Mouse (Mus musculus) CH12.LX (cell line): ENCODE measurements at regions not wholly inside any gene's neighbourhood (a gene's known extent, or its start where the extent isn't known, plus 50 kb on each side); places are given as distances from the start of the nearest gene placed in this dataset.

Experiments used
- DNase-seq: peaks from one replicate; pipeline ENCODE4 v3.0.0-alpha.2; 2013; ENCODE audit errors: extremely low read depth
- H3K27ac ChIP-seq: 2 replicates; pipeline ENCODE4 v1.5.1; 2012; ENCODE audit warnings: low read depth, mild to moderate bottlenecking, control low read depth, moderate library complexity; ENCODE audit not compliant: insufficient read depth
- H3K27me3 ChIP-seq: replicated peaks from 2 replicates; pipeline ENCODE3; 2012; ENCODE audit warnings: inconsistent platforms
- H3K36me3 ChIP-seq, 2 experiments: replicated peaks in 1 of 2; 2 replicates each; pipeline versions ENCODE3 to v1.6.1; 2012; ENCODE audit warnings: inconsistent platforms in 1 of 2, low read length in 1 of 2, mild to moderate bottlenecking in 1 of 2, mixed read lengths in 1 of 2, moderate library complexity in 1 of 2; ENCODE audit not compliant: control insufficient read depth in 1 of 2, insufficient read depth in 1 of 2
- H3K4me1 ChIP-seq, 2 experiments: 2 replicates each; pipeline ENCODE4 v1.6.1; 2012; ENCODE audit warnings: inconsistent platforms in 1 of 2, moderate library complexity in 1 of 2; ENCODE audit not compliant: insufficient read depth in 2 of 2, control insufficient read depth in 1 of 2
- H3K4me2 ChIP-seq: 2 replicates; pipeline ENCODE4 v1.6.1; 2012; ENCODE audit warnings: low read depth, mild to moderate bottlenecking, control low read depth; ENCODE audit not compliant: poor library complexity, insufficient read depth, severe bottlenecking
- H3K4me3 ChIP-seq, 3 experiments: fragments of 150-350 bp in 1 of 3; sonication (generic) in 1 of 3; replicated peaks in 1 of 3; 2 replicates each; pipeline versions ENCODE3 to v1.5.1; 2011 to 2012; ENCODE audit warnings: low read depth in 2 of 3, low read length in 2 of 3, mild to moderate bottlenecking in 2 of 3, moderate library complexity in 2 of 3, control low read depth in 1 of 3, improper control_type of control experiment in 1 of 3, inconsistent platforms in 1 of 3, mixed read lengths in 1 of 3; ENCODE audit not compliant: poor library complexity in 1 of 3
- H3K79me2 ChIP-seq: replicated peaks from 2 replicates; pipeline ENCODE4 v1.6.1; 2012; ENCODE audit warnings: mild to moderate bottlenecking, moderate library complexity; ENCODE audit not compliant: control insufficient read depth, poor library complexity, insufficient read depth, severe bottlenecking; ENCODE audit errors: extremely low read depth
- H3K9ac ChIP-seq: 2 replicates; pipeline ENCODE4 v1.6.1; 2012; ENCODE audit warnings: low read depth, mild to moderate bottlenecking, control low read depth, moderate library complexity; ENCODE audit not compliant: insufficient read depth
- H3K9me3 ChIP-seq: replicated peaks from 2 replicates; pipeline ENCODE3; 2012; ENCODE audit warnings: low read length, inconsistent platforms, mixed read lengths
- E2F4 ChIP-seq: IDR thresholded peaks from 2 replicates; pipeline ENCODE4 v1.6.1; 2011; ENCODE audit warnings: low read depth, low read length, improper control_type of control experiment; ENCODE audit not compliant: insufficient replicate concordance
- ELF1 ChIP-seq: IDR thresholded peaks from 2 replicates; pipeline ENCODE4 v1.6.1; 2014; ENCODE audit warnings: low read depth, mild to moderate bottlenecking, inconsistent platforms, low read length, improper control_type of control experiment
- IRF4 ChIP-seq: IDR thresholded peaks from 2 replicates; pipeline ENCODE4 v1.6.1; 2014; ENCODE audit warnings: low read depth, mild to moderate bottlenecking, inconsistent platforms, low read length, improper control_type of control experiment
- JUN ChIP-seq: IDR thresholded peaks from 2 replicates; pipeline ENCODE4 v1.6.1; 2011; ENCODE audit warnings: low read depth, mild to moderate bottlenecking, low read length, improper control_type of control experiment, moderate library complexity; ENCODE audit not compliant: insufficient read depth
- KAT2A ChIP-seq: IDR thresholded peaks from 2 replicates; pipeline ENCODE4 v1.6.1; 2012; ENCODE audit warnings: low read length, improper control_type of control experiment, inconsistent platforms; ENCODE audit not compliant: insufficient replicate concordance
- MAZ ChIP-seq: IDR thresholded peaks from 2 replicates; pipeline ENCODE4 v1.6.1; 2012; ENCODE audit warnings: low read depth, mild to moderate bottlenecking, inconsistent platforms, low read length, improper control_type of control experiment, moderate library complexity
- NELFE ChIP-seq: IDR thresholded peaks from 2 replicates; pipeline ENCODE4 v1.6.1; 2011; ENCODE audit warnings: low read depth, low read length, improper control_type of control experiment
- PAX5 ChIP-seq: IDR thresholded peaks from 2 replicates; pipeline ENCODE4 v1.6.1; 2012; ENCODE audit warnings: low read length, inconsistent platforms, mixed read lengths
- RAD21 ChIP-seq: IDR thresholded peaks from 2 replicates; pipeline ENCODE4 v1.6.1; 2011; ENCODE audit warnings: low read depth, mild to moderate bottlenecking, low read length, improper control_type of control experiment, moderate library complexity
- RCOR1 ChIP-seq: conservative IDR thresholded peaks from 2 replicates; pipeline ENCODE4 v1.6.1; 2012; ENCODE audit warnings: low read depth, mild to moderate bottlenecking, inconsistent platforms, low read length, improper control_type of control experiment
- SIN3A ChIP-seq: IDR thresholded peaks from 2 replicates; pipeline ENCODE4 v1.6.1; 2012; ENCODE audit warnings: low read length, improper control_type of control experiment, inconsistent platforms
- UBTF ChIP-seq: IDR thresholded peaks from 2 replicates; pipeline ENCODE4 v1.6.1; 2012; ENCODE audit warnings: low read depth, mild to moderate bottlenecking, inconsistent platforms, low read length, improper control_type of control experiment, moderate library complexity
- USF1 ChIP-seq: IDR thresholded peaks from 2 replicates; pipeline ENCODE4 v1.6.1; 2014; ENCODE audit warnings: low read depth, mild to moderate bottlenecking, inconsistent platforms, low read length, improper control_type of control experiment
- ZC3H11A ChIP-seq: IDR thresholded peaks from 2 replicates; pipeline ENCODE4 v1.6.1; 2012; ENCODE audit warnings: low read depth, mild to moderate bottlenecking, inconsistent platforms, low read length, improper control_type of control experiment
- dilution Hi-C: fragments of 300-500 bp; cut with MboI; formaldehyde crosslinking; loops from 2 replicates; pipeline ENCODE4 v1.14.3; 2020; ENCODE audit warnings: low sequenced_read_pairs; ENCODE audit not compliant: extremely low pct_unique_long_range_greater_than_20kb, extremely low pct_ligation_motif_present
- in situ Hi-C: fragments of 300-500 bp; cut with MboI; formaldehyde crosslinking; loops from 3 replicates; pipeline ENCODE4 v1.14.3; 2019; ENCODE audit warnings: low sequenced_read_pairs, low pct_ligation_motif_present, low pct_unique_long_range_greater_than_20kb, mixed read lengths

DNA sequence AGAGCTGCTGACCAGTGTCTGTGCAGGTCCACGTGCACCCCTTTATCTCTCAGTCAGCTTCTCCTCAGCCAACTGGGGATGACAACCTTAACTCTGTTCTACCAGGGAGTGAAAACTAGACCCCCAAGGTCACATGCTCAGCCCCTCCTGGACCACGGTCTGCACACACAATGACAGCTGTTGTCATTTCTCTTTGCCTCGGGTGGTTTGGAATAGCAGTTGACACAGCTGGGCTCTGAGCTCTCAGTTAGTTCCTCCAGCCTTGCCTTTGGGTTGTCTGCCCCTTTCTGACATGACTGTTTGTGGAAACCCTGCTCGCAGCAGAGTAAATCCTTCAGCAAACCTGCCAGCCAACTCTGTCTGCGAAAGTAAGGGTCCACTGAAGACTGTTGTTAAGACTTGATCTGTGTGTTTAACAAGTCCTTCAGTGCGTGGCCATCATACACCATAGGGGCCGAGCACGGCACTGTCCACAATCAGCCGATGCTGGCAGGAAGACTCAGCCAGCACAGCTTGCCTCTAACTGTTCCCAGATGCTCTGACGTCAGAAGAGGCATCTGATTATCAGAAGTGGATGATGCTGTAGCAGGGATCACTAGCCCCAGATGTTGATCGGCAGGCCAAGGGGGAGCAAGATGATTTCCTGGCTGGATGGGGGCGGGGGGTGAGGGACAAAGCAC is 106.7 kb upstream of the Lrig1 start:
- H3K79me2 ChIP-seq = no peaks in the 10 kb centered on the region
- H3K27me3 ChIP-seq = peaks cover 35% of the 10 kb centered on the region
- dilution Hi-C loops (no loop called here), in situ Hi-C loops (no loop called here)
- no peak overlapping the region for H3K9ac ChIP-seq
- no peak overlapping the region for H3K4me2 ChIP-seq
- H3K4me1 ChIP-seq = no peaks in the 10 kb centered on the region
- DNase-seq = no peak
- no peak for TF ChIP-seq ZC3H11A
- TF ChIP-seq RAD21 = no peak
- no peak for TF ChIP-seq MAZ
- no peak for TF ChIP-seq UBTF
- no peak for TF ChIP-seq NELFE
- no peak for TF ChIP-seq JUN
- no peak for TF ChIP-seq RCOR1
- H3K27ac ChIP-seq = no peak overlapping the region; the same call in 1 of the 2 replicates
- no peaks in the 10 kb centered on the region for H3K9me3 ChIP-seq
- no peak overlapping the region for H3K4me3 ChIP-seq
- no peaks in the 10 kb centered on the region for H3K36me3 ChIP-seq

- Histone ChIP-seq H3K79me2 (no peaks in the 10 kb centered on the region), H3K27ac (no peak overlapping the region), H3K9ac (no peak overlapping the region), H3K4me2 (no peak overlapping the region), H3K36me3 (no peaks in the 10 kb centered on the region), H3K4me1 (no peaks in the 10 kb centered on the region)
- in situ Hi-C loops = no loop called here
- dilution Hi-C loops = no loop called here
- TF ChIP-seq SIN3A = no peak
- TF ChIP-seq ELF1 = no peak
- TF ChIP-seq IRF4 = no peak
- TF ChIP-seq PAX5 = no peak
- no peak for TF ChIP-seq USF1
- TF ChIP-seq, all 38 proteins: peak for 0
- no peak overlapping the region for H3K4me3 ChIP-seq
- H3K9me3 ChIP-seq = no peaks in the 10 kb centered on the region
- H3K27me3 ChIP-seq = peaks cover 33% of the 10 kb centered on the region
- no peak for DNase-seq
Observed at GRCm38 (mm10) chr6:94805685-94806084, 105.7 kb upstream of the Lrig1 start.

DNA sequence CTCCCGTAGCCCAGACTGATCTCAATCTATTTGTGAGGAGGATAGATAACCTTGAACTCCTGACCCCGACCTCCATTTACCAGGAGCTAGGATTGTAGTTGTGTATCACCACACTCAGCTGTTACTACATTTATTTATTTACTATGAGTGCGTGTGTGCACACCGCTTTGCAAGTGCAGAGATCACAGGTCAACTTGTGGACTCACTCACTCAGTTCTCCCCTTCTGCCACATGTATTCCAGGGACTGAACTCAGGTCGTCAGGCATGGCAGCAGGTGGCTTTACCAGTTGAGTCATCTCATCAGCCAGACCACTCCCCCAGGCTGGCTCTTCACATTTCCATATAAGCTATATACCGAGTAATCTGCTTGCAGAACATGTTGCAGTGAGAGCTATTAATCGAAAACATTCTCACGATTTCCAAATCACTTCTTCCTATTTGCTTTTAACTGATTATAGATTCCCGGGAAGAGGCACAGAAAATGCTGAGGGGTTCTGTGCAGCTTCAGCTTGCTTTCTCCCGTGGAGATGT is 104.4 kb upstream of the Lrig1 start:
- H3K27me3 ChIP-seq = peaks cover 36% of the 10 kb centered on the region
- no peak overlapping the region for H3K4me3 ChIP-seq
- no peaks in the 10 kb centered on the region for H3K36me3 ChIP-seq
- H3K27ac ChIP-seq = no peak overlapping the region
- DNase-seq = no peak
- H3K4me1 ChIP-seq = no peaks in the 10 kb centered on the region
- no peaks in the 10 kb centered on the region for H3K9me3 ChIP-seq
- H3K9ac ChIP-seq = no peak overlapping the region
- TF ChIP-seq E2F4 = no peak
- no peak for TF ChIP-seq KAT2A
- TF ChIP-seq IRF4 = no peak
- no peaks in the 10 kb centered on the region for H3K79me2 ChIP-seq
- dilution Hi-C loops = no loop called here
- no peak overlapping the region for H3K4me2 ChIP-seq
- in situ Hi-C loops = no loop called here
